8 mouse cellular contexts compared by ENCODE assay signal in the genomic region with DNA sequence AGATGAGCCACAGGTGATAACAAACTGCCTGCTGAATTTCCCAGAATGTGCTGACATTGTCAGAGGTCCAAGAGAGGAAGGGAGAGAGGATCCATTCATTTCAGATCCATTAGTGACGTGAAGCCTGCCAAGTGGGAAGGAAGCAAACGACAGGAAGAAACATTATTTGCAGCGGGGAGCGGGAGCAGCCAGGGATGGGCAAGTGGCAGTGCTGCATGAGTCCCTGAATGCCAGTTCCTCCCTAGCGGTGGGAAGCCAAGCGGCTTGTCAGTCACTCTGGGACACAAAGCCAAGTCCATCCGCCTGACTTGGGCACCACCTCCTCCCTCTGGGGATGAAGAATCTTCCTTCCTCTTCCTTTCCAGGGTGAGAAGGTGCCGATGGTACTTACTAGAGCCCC.
DNase-seq lines count a peak whose midpoint lies in the region; ATAC-seq lines count a peak whose summit lies in the region.
"Had no signal": no experiment of that assay in that cellular context is flagged by ENCODE, and none has a peak within 500 bp of the region (broad histone marks: within the 10 kb centered on the region; RNA-seq: fewer than 3 reads in every experiment).

No protein-coding gene starts in this region.

- no peak overlapping the region for H3K4me3 ChIP-seq in heart, embryonic 13.5 days
- H3K4me3 ChIP-seq: erythroblast, embryonic 14.5 days had no signal

- H3K27ac ChIP-seq in heart, embryonic 13.5 days (replicated peaks) = no peak overlapping the region

- DNase-seq in testis, postnatal 10 days (ENCODE audit: low spot score) = peak; percentile 44
- no peak for DNase-seq in testis, postnatal 14 days (ENCODE audit: low spot score)
- DNase-seq in kidney, postnatal 36 days = peak; percentile 19 to 35
- no peak for DNase-seq in urinary bladder, postnatal 14 days (ENCODE audit: low spot score)
- DNase-seq in ovary, postnatal 36 days (ENCODE audit: low spot score) = no peak
- DNase-seq in neural tube, embryonic 10.5 days (ENCODE audit: extremely low spot score, low spot score) = no peak

- no peaks in the 10 kb centered on the region for H3K36me3 ChIP-seq in heart, embryonic 13.5 days

- WGBS in heart, embryonic 13.5 days = 35% methylated on average over 8 of the region's 8 CpGs

- H3K4me1 ChIP-seq in heart, embryonic 13.5 days = peaks cover 18% of the 10 kb centered on the region

- H3K27me3 ChIP-seq in heart, embryonic 13.5 days (replicated peaks) = no peaks in the 10 kb centered on the region

- peak overlapping the region; percentile 38 for H3K4me2 ChIP-seq in heart, embryonic 13.5 days

- no peaks in the 10 kb centered on the region for H3K9me3 ChIP-seq in heart, embryonic 13.5 days

- no peak for ATAC-seq in heart, embryonic 13.5 days (ENCODE audit: extremely low read depth, insufficient number of reproducible peaks, low FRiP score, low TSS enrichment)

- H3K9ac ChIP-seq in heart, embryonic 13.5 days = no peak overlapping the region

Comparison
In these comparisons a context has a peak if more than half of its experiments do, and no peak if none do; other contexts are left out.
1. DNase-seq: peak in testis, postnatal 10 days (single experiment) and kidney, postnatal 36 days (2 of 2); none in testis, postnatal 14 days (single experiment), urinary bladder, postnatal 14 days (single experiment), ovary, postnatal 36 days (single experiment) and neural tube, embryonic 10.5 days (single experiment).